8 mouse cellular contexts compared by ENCODE assay signal in genomic region chr5:145191962-145192361, GRCm38 (mm10). TPM values are rescaled to one million over a fixed set of nuclear protein-coding genes. Genes with fewer than 3 reads are reported as not detected.
DNase-seq lines count a peak whose midpoint lies in the region; ATAC-seq and TF ChIP-seq lines count a peak whose summit lies in the region.

Gene Atp5j2, minus strand, starts transcription at chr5:145192062.

- POLR2A ChIA-PET in Patski (lab: Charles Lee): no interaction called here

- ATAC-seq in Patski: no peak
- ATAC-seq in forebrain, embryonic 16.5 days: no peak
- no peak for ATAC-seq in hindbrain, embryonic 14.5 days (ENCODE audit: low FRiP score)
- ATAC-seq in liver, embryonic 16.5 days (ENCODE audit: low read depth): no peak

- DNase-seq in adrenal gland, adult 18-20 months (ENCODE audit: low spot score in 2 of 2): no peak
- no peak for DNase-seq in adrenal gland, adult (ENCODE audit: inconsistent age in 2 of 2, low spot score in 1 of 2)
- no peak for DNase-seq in Patski (ENCODE audit: low read depth, low spot score)
- no peak for DNase-seq in hindbrain, embryonic 14.5 days (ENCODE audit: low spot score)
- DNase-seq in right cerebral cortex, postnatal 25 days: no peak
- no peak for DNase-seq in ovary, postnatal 36 days (ENCODE audit: low spot score)

- H3K9me3 ChIP-seq in forebrain, embryonic 16.5 days (ENCODE audit: control insufficient read depth, low read length): no peaks in the 10 kb centered on the region
- no peaks in the 10 kb centered on the region for H3K9me3 ChIP-seq in hindbrain, embryonic 14.5 days (ENCODE audit: control insufficient read depth, low read length)
- no peaks in the 10 kb centered on the region for H3K9me3 ChIP-seq in liver, embryonic 16.5 days (replicated peaks; ENCODE audit: control insufficient read depth, low read length)

- H3K4me1 ChIP-seq in forebrain, embryonic 16.5 days (replicated peaks; ENCODE audit: control insufficient read depth, insufficient read depth, low read length): peaks cover 22% of the 10 kb centered on the region
- H3K4me1 ChIP-seq in hindbrain, embryonic 14.5 days (replicated peaks; ENCODE audit: control insufficient read depth, insufficient read depth, low read length): peaks cover 18% of the 10 kb centered on the region
- H3K4me1 ChIP-seq in liver, embryonic 16.5 days (ENCODE audit: control insufficient read depth, low read depth, low read length): peaks cover 27% of the 10 kb centered on the region

- in situ Hi-C loops in Patski (cut with MboI; ENCODE audit: low pct_unique_long_range_greater_than_20kb): no loop called here

- H3K27ac ChIP-seq in forebrain, embryonic 16.5 days (ENCODE audit: low read length): peak within 1 kb of the TSS; percentile 84
- peak within 1 kb of the TSS; percentile 88 for H3K27ac ChIP-seq in hindbrain, embryonic 14.5 days
- peak within 1 kb of the TSS; percentile 83 for H3K27ac ChIP-seq in liver, embryonic 16.5 days (ENCODE audit: low read length)

- H3K36me3 ChIP-seq in forebrain, embryonic 16.5 days (ENCODE audit: control insufficient read depth, insufficient read depth): peaks cover 21% of the 10 kb centered on the region
- H3K36me3 ChIP-seq in hindbrain, embryonic 14.5 days (replicated peaks; ENCODE audit: control insufficient read depth, insufficient read depth): peaks cover 47% of the 10 kb centered on the region
- peaks cover 24% of the 10 kb centered on the region for H3K36me3 ChIP-seq in liver, embryonic 16.5 days (ENCODE audit: control insufficient read depth, insufficient read depth)

- peak within 1 kb of the TSS; percentile 91 for H3K4me2 ChIP-seq in forebrain, embryonic 16.5 days (ENCODE audit: low read length)
- H3K4me2 ChIP-seq in hindbrain, embryonic 14.5 days (replicated peaks): peak within 1 kb of the TSS; percentile 74
- H3K4me2 ChIP-seq in liver, embryonic 16.5 days (ENCODE audit: low read depth, low read length): peak within 1 kb of the TSS; percentile 85

- CTCF ChIA-PET in Patski (lab: Charles Lee): no interaction called here

- peak within 1 kb of the TSS; percentile 94 for H3K4me3 ChIP-seq in forebrain, embryonic 16.5 days (replicated peaks; ENCODE audit: low read length)
- peak within 1 kb of the TSS; percentile 82 for H3K4me3 ChIP-seq in hindbrain, embryonic 14.5 days (replicated peaks; ENCODE audit: low read length)
- H3K4me3 ChIP-seq in liver, embryonic 16.5 days (ENCODE audit: low read depth, low read length): peak within 1 kb of the TSS; percentile 91

- H3K27me3 ChIP-seq in Patski: no peaks in the 10 kb centered on the region
- no peaks in the 10 kb centered on the region for H3K27me3 ChIP-seq in forebrain, embryonic 16.5 days (replicated peaks; ENCODE audit: control insufficient read depth, insufficient read depth, low read length)
- no peaks in the 10 kb centered on the region for H3K27me3 ChIP-seq in hindbrain, embryonic 14.5 days (ENCODE audit: control insufficient read depth, insufficient read depth, low read length)
- H3K27me3 ChIP-seq in liver, embryonic 16.5 days (ENCODE audit: control insufficient read depth, insufficient read depth, low read depth, low read length): no peaks in the 10 kb centered on the region

- WGBS in forebrain, embryonic 16.5 days: 76% methylated on average over 2 of the region's 2 CpGs
- WGBS in hindbrain, embryonic 14.5 days: 89% methylated on average over 2 of the region's 2 CpGs
- WGBS in liver, embryonic 16.5 days (ENCODE audit: insufficient replicate concordance): 74% methylated on average over 2 of the region's 2 CpGs

- TF ChIP-seq CTCF in Patski (IDR thresholded peaks at IDR 0.05): no peak

- peak within 1 kb of the TSS; percentile 95 for H3K9ac ChIP-seq in forebrain, embryonic 16.5 days (replicated peaks; ENCODE audit: low read depth, low read length)
- H3K9ac ChIP-seq in hindbrain, embryonic 14.5 days: peak within 1 kb of the TSS; percentile 93
- peak within 1 kb of the TSS; percentile 93 for H3K9ac ChIP-seq in liver, embryonic 16.5 days (ENCODE audit: low read depth, low read length)

RNA-seq across cellular contexts. Expression of gene Atp5j2, which starts in this region (rescaled TPM):
- 100 to 1,000 TPM; 493 to 672 TPM for total RNA-seq in adrenal gland, adult 18-20 months (2021)
- polyA plus RNA-seq in Patski (2021): 581 TPM
- polyA plus RNA-seq in forebrain, embryonic 16.5 days (2015; fragmentation: Nextera tagmentation; extraction: Ambion mirVana): 514 and 561 TPM in 2 replicates
- 561 and 664 TPM in 2 replicates for polyA plus RNA-seq in hindbrain, embryonic 14.5 days (2014; fragmentation: Nextera tagmentation; extraction: Ambion mirVana)
- 454 and 484 TPM in 2 replicates for polyA plus RNA-seq in liver, embryonic 16.5 days (2015; fragmentation: Nextera tagmentation; extraction: Ambion mirVana)
